Mouse (Mus musculus) fibroblast of lung, adult 2 months (primary cell): ENCODE results near the gene Adam6b.
"Not testable (repeated sequence)": the region's sequence is repeated elsewhere in the genome, so short reads cannot be mapped to it uniquely, and the experiment has no call there.

Source experiments
- DNase-seq: peaks from one replicate; pipeline ENCODE4 v3.0.0-alpha.2; 2011; ENCODE audit warnings: low read depth

The Adam6b gene

DNA sequence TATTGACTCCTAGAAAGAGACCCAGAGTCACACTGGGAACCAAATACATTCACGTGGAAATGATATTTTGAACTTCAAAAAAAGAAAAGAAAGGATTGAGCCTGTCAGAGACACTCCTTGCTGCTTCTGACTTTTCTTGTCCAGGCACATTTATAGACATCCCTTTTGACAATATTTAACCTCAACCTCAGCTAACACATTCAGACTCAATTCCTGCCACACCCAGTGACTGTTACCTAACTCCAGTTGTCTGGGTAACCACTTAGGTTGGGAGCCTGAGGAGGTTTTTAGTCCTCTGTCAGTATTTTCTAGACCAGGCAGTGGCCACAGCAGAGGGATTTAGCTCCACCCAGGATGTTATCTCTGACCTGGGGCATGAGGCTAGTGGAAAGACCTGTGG is at the start of gene Adam6b:
TSS of gene Adam6b (plus strand) at position 301 of the 400 bp plus-strand sequence.
- not testable (repeated sequence) for DNase-seq

DNA sequence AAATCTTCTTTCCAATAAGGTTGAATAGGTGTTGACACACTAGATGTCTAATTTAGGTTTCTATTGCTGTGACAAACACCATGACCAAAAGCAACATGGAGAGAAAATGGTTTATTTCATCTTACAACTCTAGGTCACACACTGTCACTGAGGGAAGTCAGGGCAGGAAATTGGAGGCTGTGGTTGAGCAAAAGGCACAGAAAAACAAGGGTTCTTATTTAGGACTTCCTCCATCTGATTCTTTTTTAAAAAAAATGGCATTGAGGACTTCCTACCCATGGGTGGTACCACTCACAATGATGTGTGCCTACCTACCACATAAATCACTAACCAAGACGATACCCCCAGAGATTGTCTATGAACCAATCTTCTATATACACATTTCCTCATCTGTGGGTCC is 43.2 kb upstream of the Adam6b start:
- DNase-seq = no peak

- no peak for DNase-seq
Observed at GRCm38 (mm10) chr12:113476164-113476563, 13.1 kb upstream of the Adam6b start.

GRCm38 (mm10) chr12:113482147-113482546 is 7.2 kb upstream of the Adam6b start:
- DNase-seq = no peak

DNA sequence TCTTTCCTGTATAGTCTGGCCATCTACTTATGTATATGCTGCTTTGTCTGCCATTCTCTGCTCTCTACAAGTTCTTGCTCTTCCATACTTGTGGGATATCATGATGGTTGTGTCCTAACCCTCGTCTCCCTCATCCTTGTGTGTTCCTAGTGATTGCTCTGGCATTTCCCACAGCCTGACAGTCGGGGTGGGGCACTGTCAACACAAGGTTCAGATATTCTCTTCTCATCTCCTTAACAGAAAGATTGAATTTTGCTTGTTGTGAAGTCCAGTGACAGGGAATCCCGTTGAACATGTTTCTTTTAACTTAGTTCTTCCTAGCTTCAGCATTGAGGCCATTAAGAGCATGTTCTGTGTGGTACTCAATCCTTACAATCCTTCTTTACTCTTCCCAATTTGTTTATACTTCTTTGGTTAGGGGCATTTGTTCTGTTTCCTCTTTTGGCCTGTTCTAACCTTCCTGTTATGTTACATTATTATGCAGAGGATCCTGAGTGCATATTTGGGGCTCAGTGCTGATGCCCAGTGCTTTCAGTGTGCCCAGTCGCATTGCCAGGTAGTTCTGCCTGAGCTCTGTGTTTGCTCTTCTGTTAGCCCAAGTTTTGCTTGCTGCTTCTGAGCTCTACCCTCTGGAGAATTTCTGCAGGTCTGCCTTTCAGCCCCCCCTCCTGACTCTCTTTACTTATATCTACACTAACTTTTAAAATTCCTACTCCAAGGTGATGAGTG is 6.5 kb upstream of the Adam6b start:
- no peak for DNase-seq

GRCm38 (mm10) chr12:113483492-113484162 is 5.7 kb upstream of the Adam6b start:
- DNase-seq = no peak

GRCm38 (mm10) chr12:113484971-113485485 is 4.3 kb upstream of the Adam6b start:
- DNase-seq = no peak

DNA sequence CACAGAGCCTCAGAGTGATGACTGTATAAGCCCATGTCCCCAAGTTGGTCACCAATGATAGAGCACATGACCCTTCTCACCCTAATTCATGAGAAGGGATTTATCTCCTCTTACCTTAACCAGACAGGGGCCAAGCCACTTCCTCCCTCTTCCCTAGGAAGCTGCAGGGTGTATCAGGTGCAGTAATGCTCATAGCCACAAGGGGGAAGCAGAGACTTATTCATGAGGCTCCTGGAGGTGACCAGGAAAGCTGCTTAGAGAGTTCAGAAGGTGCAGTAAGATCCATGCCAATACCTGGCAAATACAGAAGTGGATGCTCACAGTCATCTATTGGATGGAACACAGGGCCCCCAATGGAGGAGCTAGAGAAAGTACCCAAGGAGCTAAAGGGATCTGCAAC is 1.6 kb upstream of the Adam6b start:
- DNase-seq = not testable (repeated sequence)

DNA sequence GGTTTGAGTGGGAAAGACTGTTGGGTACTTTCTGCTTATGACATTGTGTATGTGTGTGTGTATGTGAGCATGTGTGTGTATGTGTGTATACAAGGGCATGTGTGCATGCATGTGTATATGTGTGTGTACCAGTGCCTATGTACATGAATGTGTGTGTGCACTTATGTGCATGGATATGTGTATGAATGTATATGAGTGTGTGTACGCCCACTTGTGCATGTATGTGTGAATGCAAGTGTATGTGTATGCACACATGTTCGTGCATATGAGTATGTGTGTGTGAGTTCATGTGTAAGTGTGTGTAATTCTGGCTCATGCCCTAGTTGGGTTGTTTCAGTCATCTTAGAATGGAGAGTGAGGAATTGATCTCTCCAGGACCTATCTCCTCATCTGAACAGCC is 36.6 kb downstream of the Adam6b start:
- no peak for DNase-seq
